ENCODE assay signal across 8 mouse cellular contexts in genomic region chr15:82899676-82900301, GRCm38 (mm10).
DNase-seq lines count a peak whose midpoint lies in the region; ATAC-seq and TF ChIP-seq lines count a peak whose summit lies in the region.

No protein-coding gene starts in this region.

- WGBS in embryonic facial prominence, embryonic 15.5 days = 1% methylated on average over 55 of the region's 56 CpGs
- 2% methylated on average over 30 of the region's 56 CpGs for WGBS in heart, embryonic 11.5 days (ENCODE audit: insufficient replicate concordance)
- 2% methylated on average over 52 of the region's 56 CpGs for WGBS in kidney, embryonic 15.5 days
- WGBS in liver, postnatal 0 days (ENCODE audit: insufficient replicate concordance) = 3% methylated on average over 23 of the region's 56 CpGs
- 2% methylated on average over 16 of the region's 56 CpGs for WGBS in neural tube, embryonic 13.5 days
- WGBS in stomach, postnatal 0 days = 3% methylated on average over 38 of the region's 56 CpGs

- H3K9me3 ChIP-seq in embryonic facial prominence, embryonic 15.5 days (replicated peaks) = no peaks in the 10 kb centered on the region
- H3K9me3 ChIP-seq in heart, embryonic 11.5 days (replicated peaks; ENCODE audit: control insufficient read depth, low read length) = no peaks in the 10 kb centered on the region
- H3K9me3 ChIP-seq in kidney, embryonic 15.5 days (replicated peaks) = no peaks in the 10 kb centered on the region
- no peaks in the 10 kb centered on the region for H3K9me3 ChIP-seq in liver, postnatal 0 days (ENCODE audit: low read length)
- H3K9me3 ChIP-seq in neural tube, embryonic 13.5 days = no peaks in the 10 kb centered on the region
- H3K9me3 ChIP-seq in stomach, postnatal 0 days (ENCODE audit: control insufficient read depth, low read length) = no peaks in the 10 kb centered on the region

- DNase-seq in CD4-positive, CD25-positive, alpha-beta regulatory T cell, adult 2 months (ENCODE audit: low read depth, low spot score) = peak; percentile 89
- DNase-seq in liver, postnatal 0 days = peak; percentile 88
- DNase-seq in stomach, postnatal 0 days (ENCODE audit: low spot score) = peak; percentile 90

- H3K27me3 ChIP-seq in embryonic facial prominence, embryonic 15.5 days = no peaks in the 10 kb centered on the region; the same call in 1 of the 2 replicates
- no peaks in the 10 kb centered on the region for H3K27me3 ChIP-seq in heart, embryonic 11.5 days (ENCODE audit: control insufficient read depth, insufficient read depth, low read length)
- H3K27me3 ChIP-seq in kidney, embryonic 15.5 days = no peaks in the 10 kb centered on the region; the same call in 1 of the 2 replicates
- no peaks in the 10 kb centered on the region for H3K27me3 ChIP-seq in liver, postnatal 0 days (ENCODE audit: insufficient read depth, low read length)
- H3K27me3 ChIP-seq in neural tube, embryonic 13.5 days = peaks cover 28% of the 10 kb centered on the region
- H3K27me3 ChIP-seq in stomach, postnatal 0 days (ENCODE audit: control insufficient read depth, insufficient read depth, low read length) = no peaks in the 10 kb centered on the region

- peak; percentile 89 for ATAC-seq in embryonic facial prominence, embryonic 15.5 days (ENCODE audit: insufficient number of reproducible peaks, low FRiP score, low TSS enrichment, low read depth)
- ATAC-seq in heart, embryonic 11.5 days (replicated peaks; ENCODE audit: insufficient number of reproducible peaks, low FRiP score, low TSS enrichment) = peak; percentile 89
- ATAC-seq in kidney, embryonic 15.5 days (replicated peaks; ENCODE audit: low FRiP score) = peak; percentile 94
- ATAC-seq in liver, postnatal 0 days = peak; percentile 91
- ATAC-seq in neural tube, embryonic 13.5 days (ENCODE audit: low read depth) = peak; percentile 94
- ATAC-seq in stomach, postnatal 0 days (ENCODE audit: low FRiP score, low TSS enrichment) = peak; percentile 91

- H3K4me2 ChIP-seq in embryonic facial prominence, embryonic 15.5 days (replicated peaks) = peak overlapping the region; percentile 91
- peak overlapping the region; percentile 96 for H3K4me2 ChIP-seq in heart, embryonic 11.5 days
- H3K4me2 ChIP-seq in kidney, embryonic 15.5 days = peak overlapping the region; percentile 96
- peak overlapping the region; percentile 95 for H3K4me2 ChIP-seq in liver, postnatal 0 days (ENCODE audit: low read depth, low read length)
- peak overlapping the region; percentile 97 for H3K4me2 ChIP-seq in neural tube, embryonic 13.5 days
- peak overlapping the region; percentile 100 for H3K4me2 ChIP-seq in stomach, postnatal 0 days (replicated peaks; ENCODE audit: low read depth)

- TF ChIP-seq EP300 in liver, postnatal 0 days (IDR thresholded peaks at IDR 0.05; ENCODE audit: low read depth) = no peak
- TF ChIP-seq EP300 in stomach, postnatal 0 days (optimal IDR thresholded peaks at IDR 0.05) = no peak

- H3K9ac ChIP-seq in embryonic facial prominence, embryonic 15.5 days = peak overlapping the region; percentile 72
- peak overlapping the region; percentile 90 for H3K9ac ChIP-seq in heart, embryonic 11.5 days (ENCODE audit: low read depth, low read length)
- peak overlapping the region; percentile 93 for H3K9ac ChIP-seq in kidney, embryonic 15.5 days
- H3K9ac ChIP-seq in liver, postnatal 0 days (replicated peaks) = peak overlapping the region; percentile 76
- peak overlapping the region; percentile 98 for H3K9ac ChIP-seq in neural tube, embryonic 13.5 days
- peak overlapping the region; percentile 87 for H3K9ac ChIP-seq in stomach, postnatal 0 days (ENCODE audit: low read length)

- peak overlapping the region; percentile 68 for H3K27ac ChIP-seq in bone marrow macrophage, adult 2 months (ENCODE audit: insufficient read depth, low read depth, low read length)
- peak overlapping the region; percentile 92 for H3K27ac ChIP-seq in embryonic facial prominence, embryonic 15.5 days (replicated peaks)
- peak overlapping the region; percentile 92 for H3K27ac ChIP-seq in heart, embryonic 11.5 days (ENCODE audit: low read depth, low read length)
- peak overlapping the region; percentile 97 for H3K27ac ChIP-seq in kidney, embryonic 15.5 days
- H3K27ac ChIP-seq in liver, postnatal 0 days (ENCODE audit: low read depth) = peak overlapping the region; percentile 97
- H3K27ac ChIP-seq in neural tube, embryonic 13.5 days (replicated peaks) = peak overlapping the region; percentile 93
- peak overlapping the region; percentile 97 for H3K27ac ChIP-seq in stomach, postnatal 0 days (replicated peaks)

- H3K4me3 ChIP-seq in bone marrow macrophage, adult 2 months (ENCODE audit: insufficient read depth, low read length) = peak overlapping the region; percentile 99
- H3K4me3 ChIP-seq in embryonic facial prominence, embryonic 15.5 days (replicated peaks) = peak overlapping the region; percentile 82
- H3K4me3 ChIP-seq in heart, embryonic 11.5 days (ENCODE audit: low read depth, low read length) = peak overlapping the region; percentile 99
- H3K4me3 ChIP-seq in kidney, embryonic 15.5 days (replicated peaks) = peak overlapping the region; percentile 99
- peak overlapping the region; percentile 70 for H3K4me3 ChIP-seq in liver, postnatal 0 days (ENCODE audit: low read depth, low read length)
- peak overlapping the region; percentile 97 for H3K4me3 ChIP-seq in neural tube, embryonic 13.5 days
- H3K4me3 ChIP-seq in stomach, postnatal 0 days (ENCODE audit: low read depth, low read length) = peak overlapping the region; percentile 92

- no peak for TF ChIP-seq CTCF in bone marrow macrophage, adult 2 months (IDR thresholded peaks at IDR 0.05; ENCODE audit: low read depth, low read length)
- no peak for TF ChIP-seq CTCF in liver, postnatal 0 days (IDR thresholded peaks at IDR 0.05; ENCODE audit: low read depth)
- TF ChIP-seq CTCF in stomach, postnatal 0 days (IDR thresholded peaks at IDR 0.05; ENCODE audit: low read depth) = peak; percentile 22; the same call in 1 of the 2 replicates

- peaks cover 31% of the 10 kb centered on the region for H3K4me1 ChIP-seq in bone marrow macrophage, adult 2 months (ENCODE audit: control insufficient read depth, insufficient read depth, low read length)
- peaks cover 38% of the 10 kb centered on the region for H3K4me1 ChIP-seq in embryonic facial prominence, embryonic 15.5 days
- H3K4me1 ChIP-seq in heart, embryonic 11.5 days (ENCODE audit: control insufficient read depth, insufficient read depth, low read length) = peaks cover 30% of the 10 kb centered on the region
- peaks cover 57% of the 10 kb centered on the region for H3K4me1 ChIP-seq in kidney, embryonic 15.5 days
- peaks cover 25% of the 10 kb centered on the region for H3K4me1 ChIP-seq in liver, postnatal 0 days (ENCODE audit: insufficient read depth)
- peaks cover 73% of the 10 kb centered on the region for H3K4me1 ChIP-seq in neural tube, embryonic 13.5 days (replicated peaks)
- peaks cover 3% of the 10 kb centered on the region; the same call in 1 of the 2 replicates for H3K4me1 ChIP-seq in stomach, postnatal 0 days (replicated peaks; ENCODE audit: control insufficient read depth, insufficient read depth)

- no peaks in the 10 kb centered on the region for H3K36me3 ChIP-seq in embryonic facial prominence, embryonic 15.5 days
- no peaks in the 10 kb centered on the region for H3K36me3 ChIP-seq in heart, embryonic 11.5 days (ENCODE audit: control insufficient read depth, insufficient read depth, low read length)
- H3K36me3 ChIP-seq in kidney, embryonic 15.5 days = no peaks in the 10 kb centered on the region
- no peaks in the 10 kb centered on the region for H3K36me3 ChIP-seq in liver, postnatal 0 days (replicated peaks; ENCODE audit: insufficient read depth, low read length)
- no peaks in the 10 kb centered on the region for H3K36me3 ChIP-seq in neural tube, embryonic 13.5 days
- no peaks in the 10 kb centered on the region for H3K36me3 ChIP-seq in stomach, postnatal 0 days (ENCODE audit: control insufficient read depth, insufficient read depth, low read length)

- peak; percentile 94 for TF ChIP-seq POLR2A in bone marrow macrophage, adult 2 months (IDR thresholded peaks at IDR 0.05; ENCODE audit: borderline replicate concordance, low read depth, low read length)

Comparison
In these comparisons a context has a peak if more than half of its experiments do, and no peak if none do; other contexts are left out.
1. Peak in every context shown above with its lines: DNase-seq, ATAC-seq, H3K4me3 ChIP-seq and H3K27ac ChIP-seq.